Mouse (Mus musculus) spleen, postnatal 4 days (tissue): ENCODE measurements around the gene D930048N14Rik.
"Not testable (repeated sequence)": the region's sequence is repeated elsewhere in the genome, so short reads cannot be mapped to it uniquely, and the experiment has no call there.

Experiments used
- DNase-seq, 2 experiments: peaks; one replicate each; pipeline ENCODE4 v3.0.0; 2022; ENCODE audit warnings: low spot score in 2 of 2

The D930048N14Rik gene

DNA sequence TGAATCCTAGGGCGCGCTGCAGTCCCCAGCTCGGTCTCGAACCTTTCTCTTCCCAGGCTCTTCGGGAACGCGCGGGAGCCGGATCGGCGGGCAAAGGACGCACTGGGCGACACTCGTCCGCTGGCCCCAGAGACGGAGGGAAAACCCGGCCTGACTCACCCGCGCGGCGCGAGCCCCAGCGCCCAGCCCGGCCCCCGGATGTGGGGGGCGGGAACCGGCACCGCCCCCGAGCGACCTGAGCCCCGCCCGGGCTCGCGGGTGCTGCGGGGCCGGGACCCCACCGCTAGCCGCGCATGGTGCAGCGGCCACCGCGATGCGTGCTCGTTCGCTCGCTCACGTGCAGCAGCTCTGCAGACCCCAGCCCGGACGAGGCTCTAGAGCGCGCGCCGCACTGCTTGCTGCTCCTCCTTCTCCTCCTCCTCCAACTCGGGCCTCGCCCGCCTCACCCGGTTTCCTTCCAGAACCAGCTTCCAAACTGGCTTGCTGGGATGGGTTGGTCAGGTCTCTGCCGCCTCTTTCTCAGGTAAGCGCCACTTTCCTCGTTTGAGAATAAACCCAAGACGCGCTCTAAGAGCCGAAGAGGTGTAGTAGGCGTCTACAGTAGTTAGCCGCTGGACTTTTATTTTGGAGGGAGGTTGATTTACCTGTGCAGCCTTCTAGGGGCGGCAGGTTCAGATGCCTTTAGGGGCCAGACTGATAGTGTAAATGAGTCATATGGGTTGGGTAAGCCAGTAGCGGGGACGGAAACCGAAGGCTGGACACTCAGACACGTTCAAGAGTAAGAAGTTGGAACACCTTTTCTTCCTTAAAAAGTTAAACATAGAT is at the start of gene D930048N14Rik, which contains the start of gene N4bp3:
D930048N14Rik (plus strand) TSS at position 264 of the 825 bp plus-strand sequence.
N4bp3 (minus strand) TSS at position 152 of the 825 bp plus-strand sequence.
- peak; percentile 66 to 86 for DNase-seq

DNA sequence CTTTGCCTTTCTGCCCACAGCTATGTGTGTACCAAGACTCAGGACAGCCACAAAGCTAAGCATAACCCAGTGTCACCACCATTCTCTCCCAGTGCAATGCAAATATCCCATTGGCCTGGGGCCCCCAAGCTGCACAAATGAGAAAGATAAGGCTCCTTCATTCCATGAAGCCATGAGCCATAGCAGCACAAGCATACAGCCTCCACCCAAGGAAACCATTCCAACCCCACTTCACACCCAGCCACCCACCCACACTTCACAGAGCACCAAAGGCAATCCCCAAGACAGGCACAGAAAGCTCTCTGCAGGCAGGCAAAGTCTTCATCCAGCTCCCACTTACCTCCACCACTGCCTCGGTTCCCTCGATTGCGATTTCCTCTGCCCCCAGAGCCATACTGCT is 48.5 kb upstream of the D930048N14Rik start:
- DNase-seq, result no peak

DNA sequence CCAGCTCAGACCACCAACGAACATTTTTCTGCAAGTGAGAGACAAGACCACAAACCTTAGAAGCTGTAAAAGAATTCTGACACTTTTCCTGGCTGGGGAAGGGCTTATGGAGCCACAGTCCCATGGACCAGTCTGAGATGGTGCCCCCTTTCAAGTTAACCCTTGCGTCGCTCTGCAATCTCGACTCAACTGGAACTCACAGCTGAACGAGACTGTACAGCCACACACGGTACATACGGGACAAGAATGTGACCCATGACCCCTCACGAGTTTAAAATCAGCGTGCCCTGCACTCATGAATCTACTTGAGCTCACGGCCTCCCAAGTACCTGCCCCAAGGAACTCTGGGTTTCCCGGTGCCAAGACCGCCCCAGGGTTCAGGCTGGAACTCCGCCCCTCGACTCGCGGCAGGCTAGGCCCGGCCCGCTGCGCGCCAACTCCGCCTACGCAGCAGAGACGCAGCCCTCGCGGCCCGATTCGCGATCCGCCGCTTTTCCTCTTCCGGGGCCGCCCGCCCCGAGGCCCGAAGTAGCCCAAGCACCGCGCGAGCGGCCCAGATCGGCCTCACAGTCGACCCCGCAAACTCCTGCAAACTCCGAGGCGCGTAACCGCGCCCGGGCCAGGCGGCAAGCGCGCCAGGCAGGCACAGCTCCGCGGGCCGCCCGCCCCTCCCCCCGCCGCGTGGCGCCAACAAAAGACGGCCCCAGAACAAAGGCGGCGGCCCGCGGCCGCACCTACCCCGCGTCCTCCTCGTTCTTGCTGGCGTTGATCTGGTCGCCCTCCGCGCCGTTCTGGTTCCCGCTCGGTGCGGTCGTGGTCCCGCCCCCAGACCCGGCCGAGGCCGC is 44.9 kb upstream of the D930048N14Rik start:
- peak; percentile 88 to 93 for DNase-seq

DNA sequence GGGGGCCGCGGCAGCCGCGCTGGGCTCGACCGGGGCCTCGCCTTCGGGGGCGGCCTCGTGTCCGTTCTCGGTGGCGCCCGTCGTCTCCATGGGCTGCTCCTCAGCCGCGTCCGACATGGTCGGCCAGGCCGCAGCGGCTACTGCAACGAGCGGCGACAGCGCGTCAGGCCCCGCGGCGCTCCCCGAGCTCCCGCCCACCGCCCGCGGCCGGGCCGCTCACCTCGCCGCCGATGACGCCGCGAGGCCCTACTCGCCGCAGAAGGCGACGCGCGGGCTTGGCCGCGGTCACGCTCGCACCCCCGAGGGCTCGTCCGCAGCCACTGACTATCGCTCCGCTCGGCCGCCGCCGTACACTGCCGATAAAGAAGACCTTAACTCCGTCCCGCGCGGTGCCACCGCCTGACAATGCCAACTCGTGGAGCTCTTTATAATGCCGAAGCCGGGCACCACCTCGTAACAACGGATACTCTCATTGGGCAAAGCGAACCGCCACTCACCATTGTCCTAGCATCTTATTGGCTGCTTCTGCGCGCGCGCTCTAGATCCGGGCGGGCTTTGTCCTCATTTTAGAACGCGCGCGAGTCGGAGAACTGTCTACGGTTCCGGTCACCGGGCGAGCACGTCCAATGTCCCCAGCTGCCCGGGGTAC is 44.2 kb upstream of the D930048N14Rik start, which contains the start of gene Hnrnpab:
Hnrnpab (minus strand) TSS at position 401 of the 649 bp plus-strand sequence.
- DNase-seq, result peak; percentile 94 to 96

DNA sequence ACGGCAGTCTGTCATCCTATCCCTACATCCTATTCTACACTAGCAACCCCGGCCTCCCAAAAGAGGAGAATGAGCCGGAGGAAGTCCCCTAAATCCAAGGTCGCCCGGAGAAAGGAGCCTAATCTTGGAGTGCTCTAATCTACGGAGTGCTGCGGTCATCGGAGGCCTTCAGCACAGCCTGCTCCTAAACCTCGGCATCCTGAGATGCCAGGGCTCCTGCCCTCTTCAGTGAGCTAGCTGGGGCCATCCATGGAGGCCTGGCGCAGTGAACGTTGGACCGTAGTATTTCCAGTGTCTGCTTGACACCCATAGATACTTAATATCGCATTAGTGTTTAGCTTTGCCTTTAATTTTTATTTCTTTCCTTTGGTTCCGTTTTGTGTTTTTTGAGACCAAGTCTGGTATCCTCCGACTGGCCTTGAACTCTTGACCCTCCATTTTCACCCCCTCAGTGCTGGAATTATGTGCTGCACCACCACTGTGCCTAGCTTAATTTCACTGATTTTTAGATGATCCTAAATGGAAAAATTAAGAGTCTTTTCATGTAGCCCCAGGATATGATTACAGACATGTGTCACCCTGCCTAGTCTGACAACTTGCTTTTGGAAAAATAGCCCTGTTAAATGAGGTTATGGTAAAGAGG is 43.5 kb upstream of the D930048N14Rik start:
- no peak for DNase-seq

DNA sequence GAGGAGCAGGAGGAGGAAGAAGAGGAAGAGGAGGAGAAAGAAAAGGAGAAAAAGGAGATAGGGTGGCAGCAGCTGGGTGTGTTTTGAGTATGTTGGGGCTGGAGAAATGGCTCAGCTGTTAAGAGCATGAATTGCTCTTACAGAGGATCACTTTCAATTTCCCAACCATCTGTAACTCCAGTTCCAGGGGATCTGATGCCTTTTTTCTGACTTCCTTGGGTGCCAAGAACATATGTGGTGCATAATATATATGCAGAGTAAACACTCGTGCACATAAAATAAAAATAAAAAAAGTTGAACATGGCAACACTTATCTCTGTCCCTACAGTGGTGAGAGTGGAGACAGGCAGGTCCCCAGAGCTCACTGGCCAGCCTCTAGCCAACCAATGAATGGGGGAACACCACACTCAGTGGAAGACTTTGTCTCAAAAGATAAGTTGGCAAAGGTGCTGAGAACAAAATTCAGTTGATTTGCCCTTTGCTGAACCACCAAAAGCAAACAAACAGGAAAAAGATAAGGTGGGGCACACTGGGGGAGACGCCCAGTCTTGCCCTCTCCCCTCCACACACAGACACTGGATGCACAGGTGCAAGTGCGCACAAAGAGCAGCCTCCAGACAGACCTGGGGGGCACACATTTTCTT is 41.4 kb upstream of the D930048N14Rik start:
- DNase-seq, result no peak

DNA sequence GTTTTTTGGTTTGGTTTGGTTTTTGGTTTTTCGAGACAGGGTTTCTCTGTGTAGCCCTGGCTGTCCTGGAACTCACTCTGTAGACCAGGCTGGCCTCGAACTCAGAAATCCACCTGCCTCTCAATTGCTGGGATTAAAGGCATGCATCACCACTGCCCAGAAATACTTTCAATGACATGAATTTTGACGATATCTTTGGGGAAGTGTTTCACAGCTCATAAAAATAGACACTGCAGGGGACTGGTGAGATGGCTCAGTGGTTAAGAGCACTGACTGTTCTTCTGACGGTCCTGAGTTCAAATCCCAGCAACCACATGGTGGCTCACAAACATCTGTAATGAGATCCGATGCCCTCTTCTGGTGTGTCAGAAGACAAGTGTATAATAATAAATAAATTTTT is 40.8 kb upstream of the D930048N14Rik start:
- not testable (repeated sequence) for DNase-seq

DNA sequence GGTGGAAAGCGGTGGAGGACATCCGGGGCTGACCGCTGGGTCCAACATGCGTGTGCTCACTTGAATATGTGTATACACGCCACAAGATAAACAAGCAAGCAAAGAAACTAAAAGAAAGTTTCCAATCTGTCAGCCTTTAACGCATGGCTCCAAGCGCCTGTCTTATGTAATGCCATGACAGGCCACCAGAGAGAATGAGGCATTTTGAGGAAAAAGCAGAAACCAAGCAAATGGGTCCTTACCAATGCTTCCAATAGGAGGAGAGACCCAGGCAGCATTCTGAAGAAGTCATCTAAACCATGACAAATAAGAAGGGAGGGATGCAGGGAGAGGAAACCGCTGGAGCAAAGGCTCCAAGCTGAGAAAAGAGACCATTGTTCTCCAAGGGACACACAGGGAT is 36.5 kb upstream of the D930048N14Rik start:
- no peak for DNase-seq

DNA sequence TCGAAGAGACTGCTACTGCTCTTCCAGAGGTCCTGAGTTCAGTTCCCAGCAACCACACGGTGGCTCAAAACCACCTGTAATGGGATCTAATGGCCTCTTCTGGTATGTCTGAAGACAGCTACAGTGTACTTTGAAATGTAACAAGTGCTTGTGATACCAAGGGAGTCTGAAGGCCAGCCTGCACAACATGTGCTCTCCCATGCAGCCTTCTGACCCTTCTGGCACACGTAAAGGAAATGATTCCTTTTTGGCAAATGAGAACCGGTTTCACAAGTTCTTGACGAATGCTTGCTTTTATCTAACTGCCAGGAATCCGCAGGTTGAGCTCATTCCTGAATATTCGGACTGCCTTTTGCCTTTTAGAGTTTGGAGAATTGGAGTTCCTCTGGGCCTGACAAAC is 35.6 kb upstream of the D930048N14Rik start:
- DNase-seq, result no peak

DNA sequence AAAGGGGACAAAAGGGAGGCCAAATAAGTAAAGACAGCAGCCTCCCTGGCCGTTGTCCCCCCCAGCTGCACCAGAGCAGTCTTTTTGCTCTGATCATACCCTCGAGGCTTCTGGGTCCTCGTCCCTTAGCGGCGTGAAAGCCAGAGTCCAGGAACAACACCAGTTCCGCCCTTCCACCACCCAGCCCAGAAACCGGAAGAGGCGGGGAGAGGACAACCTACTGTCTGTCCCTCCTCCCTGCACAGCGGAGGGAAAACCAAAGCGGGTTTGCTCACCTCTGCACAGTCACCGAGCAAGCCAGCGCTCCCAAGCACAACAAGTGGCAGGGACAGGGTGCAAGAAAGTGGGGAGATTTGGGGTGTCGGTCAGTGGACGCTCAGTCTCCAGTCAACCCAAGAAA is 35.2 kb upstream of the D930048N14Rik start:
- DNase-seq, result peak; percentile 76 to 86

DNA sequence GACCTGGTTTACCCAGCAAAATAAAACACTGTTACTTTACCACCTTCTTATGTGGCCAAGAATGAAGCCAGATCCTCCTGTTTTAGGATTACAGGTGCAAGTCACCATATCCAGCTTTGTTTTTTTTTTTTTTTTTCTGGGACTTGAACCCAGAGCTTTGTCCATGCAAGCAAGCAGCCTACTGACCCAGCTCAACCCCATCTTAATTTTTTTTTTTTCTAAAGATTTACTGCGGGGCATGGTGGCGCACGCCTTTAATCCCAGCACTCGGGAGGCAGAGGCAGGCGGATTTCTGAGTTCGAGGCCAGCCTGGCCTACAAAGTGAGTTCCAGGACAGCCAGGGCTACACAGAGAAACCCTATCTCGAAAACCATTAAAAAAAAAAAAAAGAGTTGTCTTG is 34.6 kb upstream of the D930048N14Rik start:
- not testable (repeated sequence) for DNase-seq

DNA sequence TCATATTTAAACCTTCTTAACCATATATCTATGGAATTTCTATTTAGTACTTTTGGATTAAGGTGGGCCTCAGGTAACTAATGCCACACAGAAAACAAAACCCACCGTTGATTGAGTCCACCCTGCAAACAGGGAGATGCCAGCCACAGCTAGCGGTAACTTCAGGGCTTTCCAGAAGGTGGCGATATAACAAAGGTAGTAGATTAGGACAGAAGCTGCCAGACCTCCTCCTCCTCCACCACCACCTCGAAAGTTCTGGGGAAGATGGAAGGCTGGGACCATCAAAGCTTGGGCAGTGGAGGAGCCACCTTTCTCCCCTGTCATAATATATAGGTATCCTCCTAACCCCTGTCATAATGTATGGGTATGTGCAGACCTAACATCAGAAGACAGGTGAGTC is 33.1 kb upstream of the D930048N14Rik start:
- DNase-seq, result peak; percentile 71 to 81

DNA sequence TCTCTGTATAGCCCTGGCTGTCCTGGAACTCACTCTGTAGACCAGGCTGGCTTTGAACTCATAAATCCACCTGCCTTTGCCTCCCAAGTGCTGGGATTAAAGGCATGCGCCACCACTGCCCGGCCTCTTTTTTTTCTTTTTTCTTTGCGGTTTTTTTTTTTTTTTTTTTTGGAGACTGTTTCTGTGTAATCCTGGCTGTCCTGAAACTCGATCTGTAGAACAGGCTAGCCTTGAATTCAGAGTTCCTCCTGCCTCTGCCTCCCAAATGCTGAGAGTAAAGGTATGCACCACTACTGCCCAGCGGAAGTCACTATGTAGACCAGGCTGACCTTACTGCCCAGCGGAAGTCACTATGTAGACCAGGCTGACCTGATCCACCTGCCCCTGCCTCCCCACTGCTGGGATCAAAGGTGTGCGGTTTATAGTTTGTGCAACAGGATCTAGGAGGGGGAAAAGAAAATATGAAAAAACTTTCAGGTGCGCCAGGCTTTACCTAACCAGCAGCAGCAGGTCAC is 31.8 kb upstream of the D930048N14Rik start:
- no peak for DNase-seq

DNA sequence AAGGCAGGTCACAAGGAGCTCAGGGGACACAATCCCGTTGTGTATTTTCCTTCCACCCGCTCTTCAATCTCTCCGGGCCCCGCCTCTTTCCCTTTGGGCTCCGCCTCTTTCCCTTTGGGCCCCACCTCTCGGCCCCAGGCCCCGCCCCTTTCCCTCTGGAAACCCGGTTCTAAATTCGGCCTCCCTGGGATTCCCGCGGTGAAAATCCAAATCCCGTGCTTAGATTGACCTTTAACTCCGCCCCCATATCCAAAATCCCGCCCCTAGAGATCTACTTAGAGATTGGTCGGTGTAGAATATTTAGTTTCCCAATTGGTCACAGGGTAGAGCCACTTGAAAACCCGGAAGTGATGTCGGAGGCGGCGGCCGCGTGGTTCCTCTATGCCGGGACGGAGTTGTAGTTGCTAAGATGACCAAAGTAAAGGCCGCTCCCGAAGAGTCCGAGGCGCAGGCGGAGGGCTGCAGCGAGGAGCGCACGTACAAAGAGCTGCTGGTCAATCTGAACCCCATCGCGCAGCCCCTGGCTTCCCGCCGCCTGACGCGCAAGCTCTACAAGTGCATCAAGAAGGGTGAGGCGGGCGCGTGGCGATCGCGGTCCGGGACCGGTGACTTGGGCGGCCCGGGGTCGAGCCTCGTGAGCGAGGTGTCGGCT is 31.2 kb upstream of the D930048N14Rik start, which contains the start of gene Nhp2:
Nhp2 (plus strand) TSS at position 327 of the 652 bp plus-strand sequence.
- DNase-seq, result peak; percentile 91 to 92

DNA sequence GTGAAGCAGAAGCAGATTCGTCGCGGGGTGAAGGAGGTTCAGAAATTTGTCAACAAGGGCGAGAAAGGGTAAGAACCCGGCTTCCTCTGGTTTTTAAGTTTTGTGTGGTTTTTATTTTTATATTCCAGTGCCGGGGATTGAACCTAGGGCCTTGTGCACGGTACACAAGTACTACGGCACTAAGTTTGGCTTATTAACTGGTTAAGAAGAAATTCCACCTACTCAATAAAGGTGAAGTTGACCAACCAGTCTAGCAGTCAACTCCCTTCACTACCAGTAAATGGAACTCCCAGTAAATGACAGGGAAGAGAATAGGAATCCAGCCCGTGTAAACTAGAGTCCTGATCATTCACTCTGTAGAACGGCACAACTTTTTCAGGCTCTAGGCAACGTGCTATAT is 30.7 kb upstream of the D930048N14Rik start:
- no peak for DNase-seq

DNA sequence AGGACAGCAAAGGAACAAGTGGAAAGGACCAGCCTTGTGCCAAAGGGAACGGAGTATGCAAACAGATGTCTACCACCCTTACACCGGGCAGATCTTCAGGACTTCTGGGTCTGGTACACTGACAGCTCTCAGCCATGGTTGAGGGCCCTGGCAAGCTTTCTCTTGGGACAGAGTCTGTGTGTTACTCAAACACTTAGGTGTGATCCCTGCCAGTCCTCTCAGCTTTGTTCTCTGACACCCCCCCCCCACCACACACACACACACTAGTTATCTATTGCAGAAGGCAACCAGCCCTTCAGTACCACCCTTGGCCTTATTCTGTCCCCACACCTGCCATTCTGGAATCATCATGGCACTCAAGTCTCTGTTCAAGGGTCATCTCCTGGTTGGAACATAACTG is 29.0 kb upstream of the D930048N14Rik start:
- DNase-seq, result no peak

DNA sequence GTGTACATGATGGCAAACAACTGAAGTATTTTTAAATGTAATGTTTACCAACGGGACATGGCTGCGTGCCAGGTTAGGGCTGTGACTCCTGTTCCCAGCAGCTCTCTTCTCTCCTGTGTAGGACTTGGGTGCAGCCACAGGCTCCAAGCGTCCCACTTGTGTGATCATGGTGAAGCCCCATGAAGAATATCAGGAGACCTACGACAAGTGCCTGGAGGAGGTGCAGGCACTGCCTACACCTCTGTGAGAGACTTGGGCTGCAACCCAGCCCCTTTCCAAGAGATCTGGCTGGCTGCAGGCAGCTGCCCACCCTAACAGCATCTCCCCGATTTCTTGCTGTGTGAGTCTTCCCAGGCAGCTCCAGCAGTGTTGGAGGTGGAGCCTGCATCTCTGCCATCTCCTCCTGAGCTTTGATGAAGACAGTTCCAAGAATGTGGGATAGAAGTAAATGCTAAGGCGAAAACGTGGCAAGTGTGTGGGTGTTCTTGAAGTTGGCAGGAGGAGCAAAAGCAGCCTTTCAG is 27.7 kb upstream of the D930048N14Rik start:
- no peak for DNase-seq

DNA sequence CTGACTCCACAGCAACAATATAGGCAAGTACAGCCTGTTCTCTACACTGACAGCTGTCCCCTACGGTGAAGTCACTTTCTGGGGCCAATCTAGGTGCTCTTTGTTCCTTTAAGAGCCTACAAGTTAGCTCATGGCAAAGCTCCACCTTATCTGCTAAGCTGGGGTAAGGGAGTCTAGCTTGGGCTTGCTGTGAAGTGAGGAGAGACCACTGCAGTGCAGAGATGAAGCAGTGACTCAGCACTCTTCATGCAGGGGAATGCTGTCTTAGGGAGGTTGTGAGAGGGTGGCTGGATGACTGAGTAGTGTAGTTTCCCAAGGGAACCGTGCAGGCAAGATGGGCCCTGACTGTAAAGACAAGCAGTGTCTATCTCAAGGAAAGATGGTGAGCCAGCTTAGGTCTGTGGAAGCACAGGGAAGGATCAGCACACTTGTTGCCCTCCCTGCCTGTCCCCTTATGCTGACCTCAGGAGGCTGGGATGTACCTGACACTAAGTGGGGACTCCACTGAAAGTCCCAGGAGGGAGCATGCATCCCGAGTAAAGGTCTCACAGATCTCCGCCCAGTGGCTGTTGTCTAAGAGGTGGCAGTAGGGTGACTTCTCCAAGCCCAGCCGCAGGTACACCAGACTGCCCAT is 25.4 kb upstream of the D930048N14Rik start:
- no peak for DNase-seq

DNA sequence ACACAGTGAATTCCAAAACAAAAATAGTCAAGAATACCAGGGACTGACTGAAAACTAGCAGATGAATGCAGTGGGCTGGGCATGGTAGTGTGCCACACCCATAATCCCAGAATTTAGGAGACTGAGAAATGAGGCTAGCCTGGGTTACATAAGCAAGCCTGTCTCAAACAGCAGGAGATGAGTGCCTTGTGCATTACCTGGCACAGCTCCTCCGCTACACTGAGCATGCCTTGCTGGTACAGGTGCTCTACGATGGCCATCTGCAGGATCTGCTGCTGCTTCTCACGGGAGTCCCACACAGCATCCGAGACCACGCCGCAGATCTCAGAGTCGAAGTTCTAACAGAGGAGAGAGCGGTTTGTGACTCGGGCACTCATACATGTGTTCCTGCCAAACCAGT is 23.3 kb upstream of the D930048N14Rik start:
- no peak for DNase-seq
